Mouse (Mus musculus): ENCODE results near the gene Akr1a1. TPM values are rescaled to one million over a fixed set of nuclear protein-coding genes. Genes with fewer than 3 reads are reported as not detected.

The Akr1a1 gene
- total and polyA plus RNA-seq, 3 experiments, result 373 to 533 (median 470) TPM

DNA sequence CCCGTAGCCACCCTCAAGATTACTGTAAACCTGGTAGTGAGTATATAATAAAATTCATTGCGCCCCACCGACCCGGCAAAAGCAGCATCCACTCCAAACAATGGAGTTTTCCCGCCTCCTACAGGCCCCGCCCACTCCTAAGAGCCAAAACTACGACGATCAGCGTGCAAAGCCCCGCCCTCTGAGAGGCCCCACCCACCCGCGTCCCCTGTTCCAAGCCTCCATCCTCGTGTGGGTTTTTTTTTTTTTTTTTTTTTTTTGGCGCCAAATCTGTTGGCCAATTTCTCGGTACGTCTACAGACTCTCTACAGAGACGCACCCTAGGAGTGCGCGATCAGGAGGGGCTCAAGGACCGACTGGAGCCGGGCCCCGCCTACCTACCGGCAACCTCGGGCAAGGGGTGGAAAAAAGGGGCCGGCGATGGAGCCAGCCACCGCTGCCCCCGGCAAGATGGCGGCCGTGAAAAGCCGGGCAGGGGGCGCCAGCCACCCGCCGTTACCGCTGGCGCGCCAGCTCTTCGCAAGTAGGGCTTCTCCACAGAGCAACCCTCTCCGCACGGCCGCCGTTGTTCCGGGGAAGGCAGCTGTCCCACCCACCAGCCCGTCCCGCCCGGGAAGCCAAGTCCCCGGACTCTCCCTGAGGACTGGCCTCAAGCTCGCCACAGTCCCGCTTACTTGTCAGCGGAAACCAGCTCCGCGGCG lies 24.7 kb downstream of the Akr1a1 start:
- Histone ChIP-seq H3K27ac (ENCODE audit: insufficient read depth, low read depth) (peak overlapping the region; percentile 82), H3K4me3 (replicated peaks in 1 of 3; ENCODE audit: low read depth in 2 of 3, low read length in 2 of 3, poor library complexity in 1 of 3) (peak overlapping the region; percentile 90 to 99 (median 97)), H3K27me3 (replicated peaks) (no peaks in the 10 kb centered on the region), H3K79me2 (replicated peaks; ENCODE audit: control insufficient read depth, extremely low read depth, insufficient read depth, poor library complexity, severe bottlenecking) (peaks cover 41% of the 10 kb centered on the region), H3K4me1 (ENCODE audit: control insufficient read depth in 1 of 2, insufficient read depth in 2 of 2) (peaks cover 4 to 27% of the 10 kb centered on the region in 2 experiments; a peak in 3 of 4 replicates), H3K9ac (ENCODE audit: insufficient read depth, low read depth) (peak overlapping the region; percentile 85), H3K4me2 (ENCODE audit: insufficient read depth, low read depth, poor library complexity, severe bottlenecking) (peak overlapping the region; percentile 93), H3K9me3 (replicated peaks; ENCODE audit: low read length) (no peaks in the 10 kb centered on the region), H3K36me3 (replicated peaks in 1 of 2; ENCODE audit: control insufficient read depth in 1 of 2, insufficient read depth in 1 of 2, low read length in 1 of 2) (peaks cover 0 to 22% of the 10 kb centered on the region in 2 experiments)
- dilution Hi-C loops (cut with MboI; ENCODE audit: extremely low pct_ligation_motif_present, extremely low pct_unique_long_range_greater_than_20kb, low sequenced_read_pairs) (no loop called here), in situ Hi-C loops (cut with MboI; ENCODE audit: low pct_ligation_motif_present, low pct_unique_long_range_greater_than_20kb, low sequenced_read_pairs) (no loop called here)
- peak; percentile 55; the same call in 1 of the 2 replicates for TF ChIP-seq MAZ (IDR thresholded peaks at IDR 0.05; ENCODE audit: low read depth, low read length)
- TF ChIP-seq MYC (IDR thresholded peaks at IDR 0.05; ENCODE audit: low read depth, low read length), result no peak
- TF ChIP-seq SIN3A (IDR thresholded peaks at IDR 0.05; ENCODE audit: low read length), result peak; percentile 64
- no peak for TF ChIP-seq JUND (conservative IDR thresholded peaks at IDR 0.05; ENCODE audit: low read depth, low read length)
- peak; percentile 95 for TF ChIP-seq ZNF384 (IDR thresholded peaks at IDR 0.05; ENCODE audit: low read depth, low read length)
- peak; percentile 94 for TF ChIP-seq E2F4 (IDR thresholded peaks at IDR 0.05; ENCODE audit: insufficient replicate concordance, low read depth, low read length)
- TF ChIP-seq IRF4 (IDR thresholded peaks at IDR 0.05; ENCODE audit: low read depth, low read length), result peak; percentile 25; the same call in 1 of the 2 replicates
- TF ChIP-seq CTCF (conservative IDR thresholded peaks at IDR 0.05 in 1 of 2, IDR thresholded peaks at IDR 0.05 in 1 of 2; ENCODE audit: low read depth in 2 of 2, low read length in 2 of 2), result peak in 1 of 2 experiments; percentile 24; a peak in 1 of 4 replicates
- TF ChIP-seq USF2 (conservative IDR thresholded peaks at IDR 0.05; ENCODE audit: low read depth, low read length), result no peak
- peak; percentile 51; the same call in 1 of the 2 replicates for TF ChIP-seq MAX (IDR thresholded peaks at IDR 0.05; ENCODE audit: low read length)
- TF ChIP-seq TCF12 (IDR thresholded peaks at IDR 0.05; ENCODE audit: low read depth, low read length), result no peak
- TF ChIP-seq KAT2A (IDR thresholded peaks at IDR 0.05; ENCODE audit: insufficient replicate concordance, low read length), result 0 out of 2 replicates have a peak, but pooled peaks have one; percentile 13
- no peak for TF ChIP-seq ELF1 (IDR thresholded peaks at IDR 0.05; ENCODE audit: low read depth, low read length)
- TF ChIP-seq MEF2A (IDR thresholded peaks at IDR 0.05; ENCODE audit: borderline replicate concordance, low read depth, low read length), result no peak; the same call in 1 of the 2 replicates
- no peak for TF ChIP-seq NELFE (IDR thresholded peaks at IDR 0.05; ENCODE audit: low read depth, low read length)
- TF ChIP-seq MXI1 (IDR thresholded peaks at IDR 0.05; ENCODE audit: low read depth, low read length), result peak; percentile 70
- DNase-seq (ENCODE audit: extremely low read depth), result peak; percentile 96

- Histone ChIP-seq H3K4me1 (ENCODE audit: control insufficient read depth in 1 of 2, insufficient read depth in 2 of 2) (peaks cover 4 to 22% of the 10 kb centered on the region in 2 experiments; a peak in 3 of 4 replicates), H3K36me3 (replicated peaks in 1 of 2; ENCODE audit: control insufficient read depth in 1 of 2, insufficient read depth in 1 of 2, low read length in 1 of 2) (peaks cover 10 to 40% of the 10 kb centered on the region in 2 experiments), H3K9ac (ENCODE audit: insufficient read depth, low read depth) (peak overlapping the region; percentile 30; the same call in 1 of the 2 replicates), H3K79me2 (replicated peaks; ENCODE audit: control insufficient read depth, extremely low read depth, insufficient read depth, poor library complexity, severe bottlenecking) (peaks cover 57% of the 10 kb centered on the region), H3K27me3 (replicated peaks) (no peaks in the 10 kb centered on the region), H3K4me2 (ENCODE audit: insufficient read depth, low read depth, poor library complexity, severe bottlenecking) (peak overlapping the region; percentile 93), H3K4me3 (replicated peaks in 1 of 3; ENCODE audit: low read depth in 2 of 3, low read length in 2 of 3, poor library complexity in 1 of 3) (no peak overlapping the region), H3K27ac (ENCODE audit: insufficient read depth, low read depth) (no peak overlapping the region), H3K9me3 (replicated peaks; ENCODE audit: low read length) (no peaks in the 10 kb centered on the region)
- dilution Hi-C loops (cut with MboI; ENCODE audit: extremely low pct_ligation_motif_present, extremely low pct_unique_long_range_greater_than_20kb, low sequenced_read_pairs) (no loop called here), in situ Hi-C loops (cut with MboI; ENCODE audit: low pct_ligation_motif_present, low pct_unique_long_range_greater_than_20kb, low sequenced_read_pairs) (no loop called here)
- DNase-seq (ENCODE audit: extremely low read depth), result no peak
- TF ChIP-seq CTCF (conservative IDR thresholded peaks at IDR 0.05 in 1 of 2, IDR thresholded peaks at IDR 0.05 in 1 of 2; ENCODE audit: low read depth in 2 of 2, low read length in 2 of 2) (no peak), SIN3A (IDR thresholded peaks at IDR 0.05; ENCODE audit: low read length) (no peak), ELF1 (IDR thresholded peaks at IDR 0.05; ENCODE audit: low read depth, low read length) (no peak), GABPA (IDR thresholded peaks at IDR 0.05; ENCODE audit: insufficient replicate concordance, low read depth, low read length) (no peak), USF1 (IDR thresholded peaks at IDR 0.05; ENCODE audit: low read depth, low read length) (no peak), KAT2A (IDR thresholded peaks at IDR 0.05; ENCODE audit: insufficient replicate concordance, low read length) (no peak), ETS1 (conservative IDR thresholded peaks at IDR 0.05; ENCODE audit: low read depth, low read length) (no peak), RCOR1 (conservative IDR thresholded peaks at IDR 0.05; ENCODE audit: low read depth, low read length) (no peak), JUND (conservative IDR thresholded peaks at IDR 0.05; ENCODE audit: low read depth, low read length) (no peak), POLR2AphosphoS2 (IDR thresholded peaks at IDR 0.05; ENCODE audit: low read depth, low read length) (no peak), MYC (IDR thresholded peaks at IDR 0.05; ENCODE audit: low read depth, low read length) (no peak), TCF12 (IDR thresholded peaks at IDR 0.05; ENCODE audit: low read depth, low read length) (no peak), SMC3 (IDR thresholded peaks at IDR 0.05; ENCODE audit: low read depth, low read length) (no peak), PAX5 (IDR thresholded peaks at IDR 0.05; ENCODE audit: low read length) (no peak), UBTF (IDR thresholded peaks at IDR 0.05; ENCODE audit: low read depth, low read length) (no peak), BHLHE40 (IDR thresholded peaks at IDR 0.05; ENCODE audit: low read depth, low read length) (no peak), EP300 (IDR thresholded peaks at IDR 0.05; ENCODE audit: low read length) (no peak), IRF4 (IDR thresholded peaks at IDR 0.05; ENCODE audit: low read depth, low read length) (no peak)
Observed at GRCm38 (mm10) chr4:116624831-116625230, 26.6 kb downstream of the Akr1a1 start.

Measured in CH12.LX (cell line).